Mouse (Mus musculus): ENCODE data around the gene Gsk3b. TPM values are rescaled to one million over a fixed set of nuclear protein-coding genes. Genes with fewer than 3 reads are reported as not detected.
A peak's percentile ranks its signal among the peaks of the same experiment; 100 is the strongest.

The Gsk3b gene
- polyA plus RNA-seq, 1 experiment from 2014 or later: 140 TPM

DNA sequence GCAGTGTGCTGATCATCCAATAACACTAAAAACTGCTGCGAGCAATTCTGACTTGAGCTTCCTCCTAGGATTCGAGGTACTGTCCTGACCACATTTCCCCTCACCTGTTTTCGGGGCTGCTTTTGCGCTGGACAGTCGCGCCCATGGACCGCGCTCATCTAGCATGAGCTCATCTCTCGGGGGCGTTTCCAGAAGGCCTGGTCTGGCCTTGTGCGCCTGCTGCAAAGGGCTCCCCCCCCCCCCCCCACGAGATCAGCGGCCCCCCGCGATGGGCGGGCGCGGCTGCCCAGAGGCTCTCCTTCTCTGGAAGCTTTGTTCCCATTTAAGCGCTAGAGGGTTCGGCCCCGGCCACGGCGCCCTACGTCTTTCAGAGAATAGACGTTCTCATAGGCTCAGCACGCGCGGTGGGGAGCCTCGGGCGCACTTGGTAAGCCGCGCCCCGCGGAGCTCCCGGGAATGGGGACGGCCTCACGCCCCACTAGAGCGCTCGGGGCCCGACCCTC, 624 bp upstream of the Gsk3b start:
- ATAC-seq: no peak
- peak overlapping the region; percentile 74 for H3K4me2 ChIP-seq
- H3K27me3 ChIP-seq: no peaks in the 10 kb centered on the region
- 1% methylated on average over 40 of the region's 40 CpGs for WGBS
- H3K27ac ChIP-seq: peak overlapping the region; percentile 100
- peak overlapping the region; percentile 95 for H3K4me3 ChIP-seq
- no peaks in the 10 kb centered on the region for H3K36me3 ChIP-seq (ENCODE audit: poor library complexity, severe bottlenecking)
- H3K4me1 ChIP-seq: peaks cover 16% of the 10 kb centered on the region
- peak overlapping the region; percentile 94 for H3K9ac ChIP-seq
- H3K9me3 ChIP-seq (replicated peaks): no peaks in the 10 kb centered on the region

DNA sequence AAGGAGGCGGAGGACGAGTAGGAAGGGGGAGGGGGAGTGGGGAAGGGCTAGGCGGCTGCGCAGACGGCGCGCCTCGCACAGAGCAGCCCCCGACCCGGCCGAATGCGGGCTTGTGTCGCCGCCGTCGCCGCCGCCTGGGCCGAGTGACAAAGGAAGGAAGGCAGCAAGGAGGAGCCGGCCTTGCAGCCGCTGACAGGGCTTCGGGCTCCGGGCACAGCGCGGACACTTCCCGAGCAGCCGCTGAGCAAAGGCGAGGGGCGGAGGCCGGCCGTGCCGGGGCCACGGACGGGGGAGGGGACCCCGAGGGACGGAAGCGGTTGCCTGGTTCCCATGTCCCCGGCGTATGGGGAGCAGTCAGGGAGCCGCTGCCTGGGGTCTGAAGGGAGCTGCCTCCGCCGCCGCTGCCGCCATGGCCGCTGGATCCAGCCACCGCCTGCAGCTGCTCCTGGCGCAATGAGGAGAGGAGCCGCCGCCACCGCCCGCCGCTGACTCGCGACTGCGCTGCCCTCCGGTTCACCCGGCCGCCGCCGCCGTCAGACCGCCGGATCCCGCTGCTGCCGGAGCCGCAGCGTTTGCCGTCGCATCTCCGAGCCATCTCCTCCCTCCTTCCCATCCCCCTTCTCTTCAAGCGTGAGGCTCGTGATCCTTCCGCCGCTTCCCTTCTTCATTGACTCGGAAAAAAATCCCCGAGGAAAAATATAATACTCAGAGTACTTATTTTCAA, 808 bp downstream of the Gsk3b start:
- under 1% methylated on average over 74 of the region's 76 CpGs for WGBS
- H3K4me2 ChIP-seq: peak overlapping the region; percentile 91
- H3K36me3 ChIP-seq (ENCODE audit: poor library complexity, severe bottlenecking): no peaks in the 10 kb centered on the region
- no peaks in the 10 kb centered on the region for H3K27me3 ChIP-seq
- H3K4me3 ChIP-seq: peak overlapping the region; percentile 95
- H3K9ac ChIP-seq: peak overlapping the region; percentile 100
- H3K4me1 ChIP-seq: peaks cover 30% of the 10 kb centered on the region
- ATAC-seq: no peak; the same call in 1 of the 2 replicates
- H3K27ac ChIP-seq: peak overlapping the region; percentile 100
- no peaks in the 10 kb centered on the region for H3K9me3 ChIP-seq (replicated peaks)

DNA sequence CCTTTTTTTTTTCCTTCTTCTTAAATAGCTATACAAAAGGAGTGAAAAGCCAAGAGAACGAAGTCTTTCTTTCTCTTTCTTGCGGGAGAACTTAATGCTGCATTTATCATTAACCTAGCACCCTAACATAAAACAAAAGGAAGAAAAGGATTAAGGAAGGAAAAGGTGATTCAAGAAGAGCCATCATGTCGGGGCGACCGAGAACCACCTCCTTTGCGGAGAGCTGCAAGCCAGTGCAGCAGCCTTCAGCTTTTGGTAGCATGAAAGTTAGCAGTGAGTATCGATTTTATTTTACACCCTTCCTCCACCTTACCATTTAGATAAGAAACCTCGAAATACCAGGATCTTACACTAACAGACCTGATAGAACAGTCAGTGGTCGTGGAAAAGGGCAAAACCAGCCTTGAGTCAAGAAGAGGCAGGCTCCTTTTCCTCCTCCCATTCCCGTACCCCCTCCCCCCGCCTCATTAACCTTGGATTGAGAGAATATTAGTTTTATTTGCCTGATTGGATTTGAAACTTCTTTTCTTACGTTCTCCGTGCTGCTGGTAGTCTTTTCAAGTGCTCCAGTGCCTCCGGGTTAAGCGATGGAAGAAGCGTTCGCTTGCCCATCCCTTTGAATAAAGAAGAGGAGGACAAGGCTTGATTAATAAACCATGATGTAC, 1.7 kb downstream of the Gsk3b start:
- Histone ChIP-seq H3K27ac (peak overlapping the region; percentile 100), H3K4me3 (peak overlapping the region; percentile 95), H3K4me1 (peaks cover 39% of the 10 kb centered on the region), H3K27me3 (no peaks in the 10 kb centered on the region), H3K36me3 (ENCODE audit: poor library complexity, severe bottlenecking) (no peaks in the 10 kb centered on the region), H3K4me2 (peak overlapping the region; percentile 91), H3K9me3 (replicated peaks) (no peaks in the 10 kb centered on the region), H3K9ac (peak overlapping the region; percentile 100)
- WGBS: 0% methylated on average over 17 of the region's 17 CpGs
- ATAC-seq: no peak

DNA sequence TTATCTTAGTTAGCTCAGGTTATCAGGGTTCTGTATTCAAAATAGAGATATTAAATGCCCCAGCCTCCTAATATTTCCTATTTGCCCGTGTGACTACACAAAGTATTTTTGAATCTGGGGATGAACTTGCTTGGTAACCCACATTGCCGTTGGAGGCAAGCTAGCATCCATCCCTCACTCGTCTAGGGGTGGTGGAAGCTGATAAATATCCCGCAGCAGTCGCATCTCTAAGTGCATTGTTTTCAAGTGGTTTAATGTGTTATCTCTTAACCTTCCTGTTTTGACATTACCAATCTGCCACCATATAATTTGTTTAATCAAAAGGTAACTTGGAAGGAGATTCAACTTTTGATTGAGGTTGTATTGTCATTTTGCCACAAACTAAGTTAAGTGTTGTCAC, 2.2 kb downstream of the Gsk3b start:
- peak overlapping the region; percentile 91 for H3K4me2 ChIP-seq
- H3K4me1 ChIP-seq: peaks cover 44% of the 10 kb centered on the region
- no peaks in the 10 kb centered on the region for H3K27me3 ChIP-seq
- no peaks in the 10 kb centered on the region for H3K36me3 ChIP-seq (ENCODE audit: poor library complexity, severe bottlenecking)
- peak overlapping the region; percentile 95 for H3K4me3 ChIP-seq
- WGBS: 0% methylated on average over 5 of the region's 5 CpGs
- no peak for ATAC-seq
- peak overlapping the region; percentile 100 for H3K9ac ChIP-seq
- H3K9me3 ChIP-seq (replicated peaks): no peaks in the 10 kb centered on the region
- no peak overlapping the region; the same call in 1 of the 2 replicates for H3K27ac ChIP-seq

DNA sequence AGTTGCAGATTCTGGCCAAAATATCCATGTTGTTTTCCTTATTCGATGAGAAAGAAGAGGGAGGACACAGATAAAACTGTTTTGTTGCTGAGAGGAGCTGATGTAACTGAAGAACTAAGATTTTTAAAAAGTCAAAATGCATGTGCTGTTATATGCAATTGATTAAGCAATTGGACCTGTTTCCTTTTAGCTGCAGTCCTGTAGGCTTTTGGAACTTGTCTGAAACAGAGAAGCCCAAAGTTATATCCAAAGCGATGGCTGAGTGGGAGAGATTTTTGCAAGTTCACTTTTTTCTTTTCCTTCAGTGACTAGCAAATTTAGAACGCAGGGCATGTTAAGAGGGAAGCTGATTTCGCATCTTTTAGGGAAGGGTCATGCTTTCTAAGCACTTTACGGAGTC, 2.9 kb downstream of the Gsk3b start:
- Histone ChIP-seq H3K4me3 (peak overlapping the region; percentile 95), H3K9ac (peak overlapping the region; percentile 100), H3K9me3 (replicated peaks) (no peaks in the 10 kb centered on the region), H3K27ac (no peak overlapping the region), H3K27me3 (no peaks in the 10 kb centered on the region), H3K4me2 (peak overlapping the region; percentile 91), H3K4me1 (peaks cover 44% of the 10 kb centered on the region), H3K36me3 (ENCODE audit: poor library complexity, severe bottlenecking) (no peaks in the 10 kb centered on the region)
- ATAC-seq: no peak
- 11% methylated on average over 5 of the region's 5 CpGs for WGBS

DNA sequence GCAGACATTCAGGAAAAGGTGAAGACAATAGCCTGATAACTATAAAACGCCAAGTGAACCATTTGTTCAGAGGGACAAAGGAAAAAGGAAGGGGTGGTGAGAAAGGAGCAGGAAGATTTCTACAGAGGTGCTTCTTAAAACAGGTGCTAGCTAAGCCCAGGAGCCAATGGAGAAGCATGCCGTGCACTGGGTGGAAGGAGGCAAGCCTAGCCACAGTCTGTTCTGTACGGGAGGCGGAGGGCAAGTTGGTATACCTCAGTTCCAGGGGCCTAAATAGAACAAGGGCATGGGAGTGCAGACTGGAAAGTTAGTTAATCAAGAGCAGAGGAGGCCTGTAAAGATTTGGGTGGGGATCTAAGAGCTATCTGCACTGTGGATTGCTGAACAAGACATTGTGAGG, 3.8 kb downstream of the Gsk3b start:
- 0 out of 2 replicates have a peak overlapping the region, but pooled peaks have one; percentile 21 for H3K27ac ChIP-seq
- no peaks in the 10 kb centered on the region for H3K27me3 ChIP-seq
- peak overlapping the region; percentile 95 for H3K4me3 ChIP-seq
- peak overlapping the region; percentile 91 for H3K4me2 ChIP-seq
- 7% methylated on average over 4 of the region's 4 CpGs for WGBS
- H3K4me1 ChIP-seq: peaks cover 48% of the 10 kb centered on the region
- no peak for ATAC-seq
- peak overlapping the region; percentile 71 for H3K9ac ChIP-seq
- no peaks in the 10 kb centered on the region for H3K9me3 ChIP-seq (replicated peaks)
- no peaks in the 10 kb centered on the region for H3K36me3 ChIP-seq (ENCODE audit: poor library complexity, severe bottlenecking)

DNA sequence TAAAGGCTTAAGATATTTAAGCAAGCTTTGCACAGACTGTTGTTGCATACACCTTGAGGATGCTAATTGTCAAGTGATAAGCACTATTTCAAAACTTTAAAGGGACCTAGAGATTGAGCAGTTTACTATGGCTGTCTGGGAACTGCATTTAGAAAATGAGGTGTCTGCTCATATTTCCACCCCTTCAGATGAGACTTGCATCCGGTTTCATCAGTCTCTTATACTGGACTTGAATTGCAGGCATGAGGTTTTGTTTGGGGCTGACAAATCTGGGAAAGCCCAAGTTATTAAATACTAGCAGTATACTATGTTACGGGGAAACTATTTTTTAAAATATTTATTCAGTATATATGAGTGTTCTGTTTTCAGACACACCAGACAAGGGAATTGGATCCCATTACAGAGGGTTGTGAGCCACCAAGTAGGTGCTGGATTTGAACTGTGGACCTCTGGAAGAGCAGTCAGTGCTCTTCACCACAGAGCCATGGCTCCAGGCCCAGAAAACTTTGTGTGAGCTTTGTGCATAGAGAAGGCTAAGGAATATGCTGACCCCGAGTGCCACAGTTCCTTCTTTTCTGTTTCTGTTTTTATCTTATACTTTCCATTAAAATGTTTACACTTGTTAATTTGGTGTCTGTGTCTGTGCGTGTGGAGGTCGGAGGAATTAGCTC, 6.5 kb downstream of the Gsk3b start:
- Histone ChIP-seq H3K36me3 (ENCODE audit: poor library complexity, severe bottlenecking) (peaks cover 16% of the 10 kb centered on the region), H3K4me1 (peaks cover 62% of the 10 kb centered on the region), H3K9me3 (replicated peaks) (no peaks in the 10 kb centered on the region; the same call in 1 of the 2 replicates), H3K27me3 (no peaks in the 10 kb centered on the region), H3K4me2 (peak overlapping the region; percentile 91), H3K9ac (peak overlapping the region; percentile 34), H3K4me3 (peak overlapping the region; percentile 25), H3K27ac (no peak overlapping the region)
- 76% methylated on average over 5 of the region's 5 CpGs for WGBS
- ATAC-seq: no peak

DNA sequence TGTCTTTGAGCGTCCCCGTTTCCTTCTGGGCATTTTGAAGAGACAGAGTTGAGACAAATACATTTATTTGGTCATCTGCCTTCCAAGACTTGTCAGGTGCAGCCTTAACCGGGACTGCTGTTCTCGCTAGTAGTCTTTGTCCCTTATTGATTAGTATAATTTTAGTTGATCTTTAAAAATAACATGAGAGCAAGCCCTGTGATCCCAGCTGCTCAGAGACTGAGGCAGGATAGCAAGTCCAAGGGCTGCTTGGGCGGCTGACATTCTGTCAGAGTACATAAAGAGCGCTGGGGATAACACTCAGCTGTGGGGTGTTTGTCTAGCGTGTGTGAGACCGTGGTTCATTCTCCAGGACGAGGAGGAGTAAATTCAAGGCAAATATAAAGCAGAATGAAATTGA, 8.7 kb downstream of the Gsk3b start:
- ATAC-seq: no peak
- peaks cover 72% of the 10 kb centered on the region for H3K4me1 ChIP-seq

DNA sequence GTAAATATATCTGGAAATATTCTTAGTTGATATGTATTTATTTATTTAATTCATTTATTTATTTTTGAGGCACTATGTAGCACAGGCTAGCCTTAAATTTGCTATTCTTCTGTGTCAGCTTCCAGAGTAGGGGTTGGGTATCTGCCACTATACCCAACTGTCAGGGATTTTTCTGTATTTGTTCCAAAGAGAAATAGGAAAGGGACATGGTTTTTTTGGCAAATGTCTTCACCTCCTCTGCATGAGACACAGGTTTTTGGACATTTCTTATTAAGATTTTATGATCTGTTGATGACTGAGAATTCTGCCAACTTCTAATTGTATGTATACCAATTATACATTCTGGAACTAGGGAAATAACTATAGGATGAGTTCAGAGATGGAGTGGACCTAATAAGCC, 10.5 kb downstream of the Gsk3b start:
- Histone ChIP-seq H3K27me3 (no peaks in the 10 kb centered on the region), H3K4me1 (peaks cover 59% of the 10 kb centered on the region), H3K9me3 (replicated peaks) (no peaks in the 10 kb centered on the region; the same call in 1 of the 2 replicates), H3K9ac (no peak overlapping the region), H3K4me3 (no peak overlapping the region), H3K27ac (no peak overlapping the region), H3K36me3 (ENCODE audit: poor library complexity, severe bottlenecking) (peaks cover 26% of the 10 kb centered on the region), H3K4me2 (no peak overlapping the region)
- no peak for ATAC-seq

More for the DNA sequence above, 8.7 kb downstream of the Gsk3b start:
- Histone ChIP-seq H3K27ac (no peak overlapping the region), H3K9me3 (replicated peaks) (no peaks in the 10 kb centered on the region; the same call in 1 of the 2 replicates), H3K9ac (no peak overlapping the region), H3K4me3 (peak overlapping the region; percentile 10; the same call in 1 of the 2 replicates), H3K4me2 (peak overlapping the region; percentile 27), H3K36me3 (ENCODE audit: poor library complexity, severe bottlenecking) (peaks cover 26% of the 10 kb centered on the region), H3K27me3 (no peaks in the 10 kb centered on the region)
- WGBS: 84% methylated on average over 9 of the region's 9 CpGs

DNA sequence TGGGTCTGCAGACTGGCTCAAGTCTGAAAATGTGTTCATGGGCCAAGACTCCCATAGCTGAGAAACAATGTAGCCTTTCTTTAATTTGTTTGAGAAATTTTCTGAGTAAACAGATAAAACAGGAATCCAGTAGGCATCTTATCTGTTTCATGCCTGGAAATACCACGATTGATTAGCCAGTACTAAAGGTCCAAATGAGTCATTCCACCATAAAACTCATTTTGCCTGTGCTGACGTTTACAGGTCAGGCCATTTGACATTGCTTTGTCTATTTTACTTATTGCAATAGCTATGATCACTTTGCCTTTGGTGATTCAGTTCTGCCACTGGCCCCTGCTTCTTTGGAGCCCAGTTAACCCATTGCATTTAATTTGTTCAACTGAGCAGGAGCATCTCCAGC, 11.8 kb downstream of the Gsk3b start:
- Histone ChIP-seq H3K27ac (no peak overlapping the region), H3K27me3 (no peaks in the 10 kb centered on the region), H3K4me1 (peaks cover 47% of the 10 kb centered on the region), H3K4me3 (no peak overlapping the region), H3K4me2 (no peak overlapping the region), H3K9me3 (replicated peaks) (no peaks in the 10 kb centered on the region; the same call in 1 of the 2 replicates), H3K36me3 (ENCODE audit: poor library complexity, severe bottlenecking) (peaks cover 26% of the 10 kb centered on the region), H3K9ac (no peak overlapping the region)
- no peak for ATAC-seq
- 91% methylated on average over 2 of the region's 2 CpGs for WGBS

DNA sequence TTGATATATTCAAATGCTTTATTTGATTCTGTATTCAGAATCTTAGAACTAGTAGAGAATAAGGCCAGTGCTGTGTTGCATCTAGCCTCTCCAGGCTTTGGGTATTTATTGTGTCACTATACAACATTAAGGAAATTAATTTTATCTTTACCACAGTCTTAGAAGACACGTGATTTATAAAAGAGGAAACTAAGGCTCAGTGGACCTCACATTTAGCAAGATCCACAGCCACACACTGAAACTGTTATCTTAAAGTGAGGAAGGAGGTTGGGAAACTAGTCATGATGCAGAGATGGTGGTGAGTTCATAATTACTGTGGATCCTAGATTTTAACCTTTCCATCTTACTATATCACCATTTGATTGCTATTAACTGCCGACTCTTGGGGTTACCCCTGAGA, 16.7 kb downstream of the Gsk3b start:
- Histone ChIP-seq H3K36me3 (ENCODE audit: poor library complexity, severe bottlenecking) (peaks cover 9% of the 10 kb centered on the region), H3K4me2 (no peak overlapping the region), H3K4me3 (no peak overlapping the region), H3K27me3 (no peaks in the 10 kb centered on the region), H3K4me1 (peaks cover 30% of the 10 kb centered on the region), H3K9ac (no peak overlapping the region), H3K9me3 (replicated peaks) (no peaks in the 10 kb centered on the region), H3K27ac (no peak overlapping the region)
- 87% methylated on average over 2 of the region's 2 CpGs for WGBS
- ATAC-seq: no peak

DNA sequence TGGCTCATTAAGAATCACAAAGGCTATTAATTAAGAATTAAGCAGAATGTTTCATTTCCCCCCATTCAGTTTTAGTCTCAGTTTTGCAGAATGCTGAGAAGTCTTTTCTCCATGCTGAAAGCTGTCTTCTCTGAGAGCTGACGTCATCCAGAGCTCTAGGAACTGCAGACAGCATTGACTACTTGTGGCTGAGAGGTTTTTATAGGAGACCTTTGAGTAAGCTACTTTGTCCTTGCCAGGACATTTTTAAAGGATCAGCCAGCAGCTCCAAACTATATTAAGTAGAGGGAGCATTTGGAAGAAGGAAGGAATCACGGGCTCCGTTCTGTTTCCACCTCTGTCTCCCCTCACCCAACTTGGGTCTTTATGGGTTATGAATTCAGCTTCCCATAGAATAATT, 17.7 kb downstream of the Gsk3b start:
- Histone ChIP-seq H3K4me3 (no peak overlapping the region), H3K4me1 (peaks cover 26% of the 10 kb centered on the region), H3K9me3 (replicated peaks) (no peaks in the 10 kb centered on the region), H3K4me2 (no peak overlapping the region), H3K36me3 (ENCODE audit: poor library complexity, severe bottlenecking) (0 out of 2 replicates have a peak, but pooled peaks cover 4% of the 10 kb centered on the region), H3K27me3 (no peaks in the 10 kb centered on the region), H3K27ac (no peak overlapping the region), H3K9ac (no peak overlapping the region)
- ATAC-seq: no peak
- 76% methylated on average over 3 of the region's 3 CpGs for WGBS
